Mouse (Mus musculus) heart, adult 2 months (tissue): ENCODE results near the gene Gast.

Experiments used
- CTCF ChIP-seq: fragments of 200-600 bp; IDR thresholded peaks from 2 replicates; pipeline ENCODE4 v1.8.1; 2022; ENCODE audit warnings: antibody characterized with exemption, mild to moderate bottlenecking, moderate library complexity
- EP300 ChIP-seq: fragments of 200-500 bp; IDR thresholded peaks from 2 replicates; pipeline ENCODE4 v1.6.1; 2011; ENCODE audit warnings: low read depth, low read length, control low read depth; ENCODE audit not compliant: insufficient read depth
- POLR2A ChIP-seq: fragments of 200-500 bp; IDR thresholded peaks from 2 replicates; pipeline ENCODE4 v1.6.1; 2011; ENCODE audit warnings: mild to moderate bottlenecking, low read depth, low read length, control low read depth; ENCODE audit not compliant: insufficient read depth

- no peak for TF ChIP-seq POLR2A
- peak; percentile 89 for TF ChIP-seq CTCF
- TF ChIP-seq EP300 = peak; percentile 98
Observed at GRCm38 (mm10) chr11:100362209-100362978, 28.2 kb downstream of the Gast start.
